Mouse (Mus musculus) layer of hippocampus, postnatal 14 days (tissue): ENCODE results near the gene Lgr5. TPM values are rescaled to one million over a fixed set of nuclear protein-coding genes. Genes with fewer than 3 reads are reported as not detected.

Source experiments
- DNase-seq, 2 experiments: peaks; one replicate each; pipeline ENCODE4 v3.0.0; 2021 to 2022; ENCODE audit warnings: low spot score in 2 of 2, mixed read lengths in 1 of 2
- total RNA-seq, 2 experiments: library from RNA; stranded (reverse); gene quantifications; 2 replicates each; pipeline ENCODE4 v1.2.3; 2021

Lgr5 gene
- total RNA-seq, 2 experiments from 2014 or later: 4.5 to 4.7 TPM

GRCm38 (mm10) chr10:115457368-115458021 lies 130.1 kb downstream of the Lgr5 start:
- no peak for DNase-seq

- no peak for DNase-seq
Observed at GRCm38 (mm10) chr10:115448614-115449013, 139.0 kb downstream of the Lgr5 start.

GRCm38 (mm10) chr10:115437286-115437685 lies 150.3 kb downstream of the Lgr5 start:
- DNase-seq: no peak

- no peak for DNase-seq
Observed at GRCm38 (mm10) chr10:115425351-115425750, 162.2 kb downstream of the Lgr5 start.

- DNase-seq: no peak
Observed at GRCm38 (mm10) chr10:115421976-115422375, 165.6 kb downstream of the Lgr5 start.

GRCm38 (mm10) chr10:115414056-115414455 lies 173.5 kb downstream of the Lgr5 start:
- DNase-seq: no peak

- DNase-seq: no peak
Observed at GRCm38 (mm10) chr10:115413496-115413895, 174.1 kb downstream of the Lgr5 start.

- DNase-seq: peak; percentile 35 to 46
Observed at GRCm38 (mm10) chr10:115406393-115406792, 181.2 kb downstream of the Lgr5 start.

Other genes starting within 250 kb of the Lgr5 start
- gene Tmem19, start 225.3 kb downstream of the Lgr5 start, total RNA-seq: 10 to 100 TPM; 50.7 to 53.0 TPM
- gene Thap2, start 203.3 kb downstream of the Lgr5 start, total RNA-seq: 10 to 100 TPM; 10.2 to 13.5 TPM
- 10 to 100 TPM; 53.3 to 57.6 TPM for gene Zfc3h1, start 202.8 kb downstream of the Lgr5 start, total RNA-seq
- gene A930009A15Rik, start 17.8 kb downstream of the Lgr5 start, total RNA-seq: 1 to 10 TPM in 1 of 2 experiments, under 1 TPM in 1; 0.79 to 1.9 TPM
- gene Tspan8, start 229.1 kb upstream of the Lgr5 start, total RNA-seq: under 1 TPM in 1 of 2 experiments, not detected in 1; 0.81 TPM